Mouse (Mus musculus) 3134 (cell line): ENCODE data around the gene Ccdc171.

Experiments
- DNase-seq: peaks from one replicate; pipeline ENCODE4 v3.0.0-alpha.2; 2011; ENCODE audit warnings: low spot score; ENCODE audit not compliant: insufficient read length; ENCODE audit errors: extremely low read depth

The Ccdc171 gene

GRCm38 (mm10) chr4:83785115-83785514 lies 259.8 kb downstream of the Ccdc171 start:
- DNase-seq = no peak

GRCm38 (mm10) chr4:83791811-83792210 lies 266.5 kb downstream of the Ccdc171 start:
- DNase-seq = no peak

- DNase-seq = peak; percentile 60
Observed at GRCm38 (mm10) chr4:83794315-83794922, 269.1 kb downstream of the Ccdc171 start.

- no peak for DNase-seq
Observed at GRCm38 (mm10) chr4:83794930-83795459, 269.6 kb downstream of the Ccdc171 start.

GRCm38 (mm10) chr4:83797976-83798375 lies 272.6 kb downstream of the Ccdc171 start:
- no peak for DNase-seq

- DNase-seq = no peak
Observed at GRCm38 (mm10) chr4:83798674-83799430, 273.5 kb downstream of the Ccdc171 start.

GRCm38 (mm10) chr4:83800402-83800801 lies 275.1 kb downstream of the Ccdc171 start:
- no peak for DNase-seq

- DNase-seq = no peak
Observed at GRCm38 (mm10) chr4:83816925-83817324, 291.6 kb downstream of the Ccdc171 start.

GRCm38 (mm10) chr4:83829718-83830459 lies 304.5 kb downstream of the Ccdc171 start:
- peak; percentile 59 for DNase-seq

- DNase-seq = peak; percentile 79
Observed at GRCm38 (mm10) chr4:83830891-83831880, 305.8 kb downstream of the Ccdc171 start.

- DNase-seq = no peak
Observed at GRCm38 (mm10) chr4:83839077-83839476, 313.7 kb downstream of the Ccdc171 start.

- DNase-seq = no peak
Observed at GRCm38 (mm10) chr4:83846304-83846703, 321.0 kb downstream of the Ccdc171 start.

GRCm38 (mm10) chr4:83853885-83854284 lies 328.5 kb downstream of the Ccdc171 start:
- no peak for DNase-seq

GRCm38 (mm10) chr4:83861706-83862105 lies 336.4 kb downstream of the Ccdc171 start:
- peak; percentile 14 for DNase-seq

GRCm38 (mm10) chr4:83862295-83862694 lies 336.9 kb downstream of the Ccdc171 start:
- peak; percentile 16 for DNase-seq

GRCm38 (mm10) chr4:83876600-83876999 lies 351.3 kb downstream of the Ccdc171 start:
- no peak for DNase-seq

GRCm38 (mm10) chr4:83878236-83878635 lies 352.9 kb downstream of the Ccdc171 start:
- no peak for DNase-seq

- DNase-seq = no peak
Observed at GRCm38 (mm10) chr4:83888459-83889054, 363.2 kb downstream of the Ccdc171 start.

GRCm38 (mm10) chr4:83902081-83902645 lies 376.8 kb downstream of the Ccdc171 start:
- no peak for DNase-seq
